In genomic region chr16:59565631-59566030, GRCm38 (mm10) we compare ENCODE assay signal across 22 mouse cellular contexts.
"Had no signal": no experiment of that assay in that cellular context is flagged by ENCODE, and none has a peak within 500 bp of the region (broad histone marks: within the 10 kb centered on the region; RNA-seq: fewer than 3 reads in every experiment).

No protein-coding gene starts in this region.

- ATAC-seq: hindbrain, postnatal 0 days; intestine, embryonic 16.5 days had no signal

- H3K9me3 ChIP-seq: heart, embryonic 10.5 days; heart, embryonic 12.5 days; hindbrain, embryonic 13.5 days; hindbrain, embryonic 15.5 days; limb, embryonic 12.5 days; liver, embryonic 13.5 days; liver, embryonic 15.5 days had no signal

- H3K27me3 ChIP-seq: heart, embryonic 12.5 days; hindbrain, embryonic 13.5 days; hindbrain, embryonic 15.5 days; limb, embryonic 12.5 days; liver, embryonic 13.5 days; liver, embryonic 15.5 days had no signal

- H3K27ac ChIP-seq: heart, embryonic 10.5 days; hindbrain, embryonic 13.5 days; hindbrain, embryonic 15.5 days; hindbrain, postnatal 0 days; liver, embryonic 13.5 days; liver, embryonic 15.5 days had no signal

- H3K36me3 ChIP-seq: hindbrain, embryonic 13.5 days; hindbrain, embryonic 15.5 days; liver, embryonic 13.5 days; liver, embryonic 15.5 days had no signal

- H3K4me2 ChIP-seq: hindbrain, embryonic 13.5 days; hindbrain, embryonic 15.5 days; limb, embryonic 12.5 days; liver, embryonic 11.5 days; liver, embryonic 13.5 days; liver, embryonic 15.5 days had no signal

- DNase-seq: gastrocnemius, postnatal 14 days; gastrocnemius, postnatal 36 days; heart, adult 18-20 months; kidney, adult 18-20 months; kidney, adult 8-10 months; kidney, postnatal 10 days; kidney, postnatal 25 days; kidney, postnatal 4 days; layer of hippocampus, adult 9-11 months; layer of hippocampus, postnatal 36 days; left cerebral cortex, postnatal 4 days; liver; liver, embryonic 13.5 days had no signal

- H3K4me1 ChIP-seq: hindbrain, embryonic 15.5 days; liver, embryonic 13.5 days; liver, embryonic 15.5 days had no signal

- H3K9ac ChIP-seq: heart, embryonic 12.5 days; hindbrain, embryonic 13.5 days; hindbrain, embryonic 15.5 days; limb, embryonic 12.5 days; liver, embryonic 13.5 days; liver, embryonic 15.5 days had no signal

- H3K4me3 ChIP-seq: heart, embryonic 10.5 days; heart, embryonic 12.5 days; hindbrain, embryonic 13.5 days; hindbrain, embryonic 15.5 days; limb, embryonic 12.5 days; liver, embryonic 13.5 days; liver, embryonic 15.5 days had no signal
